Mouse (Mus musculus): Measurements from ENCODE around the gene Snrnp27.

GRCm38 (mm10) chr6:86733183-86733876 is 49.0 kb upstream of the Snrnp27 start, which contains the start of gene Gmcl1:
- TF ChIP-seq MAFK (IDR thresholded peaks at IDR 0.05; ENCODE audit: insufficient replicate concordance, low read length) (no peak), USF2 (conservative IDR thresholded peaks at IDR 0.05; ENCODE audit: low read depth, low read length) (no peak), POLR2A (IDR thresholded peaks at IDR 0.05; ENCODE audit: low read depth, low read length) (peak; percentile 95), ZNF384 (IDR thresholded peaks at IDR 0.05; ENCODE audit: low read depth, low read length) (no peak), HCFC1 (IDR thresholded peaks at IDR 0.05; ENCODE audit: low read depth, low read length) (peak; percentile 83), EP300 (IDR thresholded peaks at IDR 0.05; ENCODE audit: low read length) (no peak), MAX (IDR thresholded peaks at IDR 0.05; ENCODE audit: low read length) (peak; percentile 64; the same call in 1 of the 2 replicates), SIN3A (IDR thresholded peaks at IDR 0.05; ENCODE audit: low read length) (peak; percentile 94), CTCF (conservative IDR thresholded peaks at IDR 0.05 in 1 of 2, IDR thresholded peaks at IDR 0.05 in 1 of 2; ENCODE audit: low read depth in 2 of 2, low read length in 2 of 2) (no peak), CHD2 (IDR thresholded peaks at IDR 0.05; ENCODE audit: low read length) (no peak), POLR2AphosphoS2 (IDR thresholded peaks at IDR 0.05; ENCODE audit: low read depth, low read length) (peak; percentile 82; the same call in 1 of the 2 replicates), USF1 (IDR thresholded peaks at IDR 0.05; ENCODE audit: low read depth, low read length) (no peak), GABPA (IDR thresholded peaks at IDR 0.05; ENCODE audit: insufficient replicate concordance, low read depth, low read length) (no peak; the same call in 1 of the 2 replicates), JUN (IDR thresholded peaks at IDR 0.05; ENCODE audit: insufficient read depth, low read depth, low read length) (no peak)
